Mouse (Mus musculus): Measurements from ENCODE around the gene Acsf3.

Gene Acsf3

DNA sequence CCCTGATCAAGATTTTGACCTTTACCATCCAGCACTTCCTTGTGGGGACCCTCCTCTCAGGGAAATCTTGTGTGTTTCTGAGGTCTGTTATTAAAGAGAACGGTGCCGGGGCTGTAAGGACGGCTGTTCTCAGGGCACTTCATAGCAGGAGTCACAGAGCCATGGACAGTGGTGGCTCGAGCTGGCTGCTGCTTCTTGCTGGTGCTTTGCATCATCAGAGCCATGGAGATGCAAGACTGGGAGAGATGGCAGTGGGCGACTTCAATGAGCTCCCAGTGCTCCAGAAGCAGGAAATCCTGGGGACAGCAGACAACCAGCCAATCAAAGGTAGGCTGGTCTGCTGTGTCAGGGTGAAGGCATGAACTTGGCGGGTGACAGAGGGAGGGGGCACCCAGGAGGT lies 14.2 kb upstream of the Acsf3 start:
- CTCF ChIA-PET, result interaction anchor here (0.5 to 0.8 kb wide), 4 partner anchors 56 to 297 kb away, joined by 3 to 14 read pairs (median 4); no protein-coding TSS in a partner anchor

DNA sequence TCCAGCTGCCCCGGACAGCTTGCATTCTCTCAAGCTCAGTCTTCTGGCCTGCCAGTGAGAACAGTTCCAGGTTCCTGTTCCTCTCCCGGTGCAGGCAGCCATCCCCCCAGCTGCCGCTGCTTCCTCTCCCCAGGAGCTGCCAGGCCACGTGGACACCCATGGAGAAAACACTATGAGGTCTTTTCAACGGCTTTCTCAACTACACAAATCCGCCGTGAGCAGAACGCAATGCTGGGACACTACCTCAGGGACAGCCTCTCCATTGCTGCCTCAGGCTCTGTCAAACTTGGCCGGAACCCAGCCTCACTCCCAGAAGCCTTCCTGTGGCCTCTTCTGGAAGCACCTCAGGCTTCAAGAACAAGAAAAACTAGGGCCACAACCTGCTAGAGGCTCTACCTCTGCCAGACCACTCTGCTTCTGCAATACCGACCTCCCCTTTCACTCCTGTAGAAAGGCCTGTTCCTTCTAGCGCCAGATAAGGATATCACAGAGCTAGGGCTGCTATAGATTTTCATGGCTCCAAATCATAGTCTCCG lies 12.5 kb upstream of the Acsf3 start:
- CTCF ChIA-PET, result no interaction called here

DNA sequence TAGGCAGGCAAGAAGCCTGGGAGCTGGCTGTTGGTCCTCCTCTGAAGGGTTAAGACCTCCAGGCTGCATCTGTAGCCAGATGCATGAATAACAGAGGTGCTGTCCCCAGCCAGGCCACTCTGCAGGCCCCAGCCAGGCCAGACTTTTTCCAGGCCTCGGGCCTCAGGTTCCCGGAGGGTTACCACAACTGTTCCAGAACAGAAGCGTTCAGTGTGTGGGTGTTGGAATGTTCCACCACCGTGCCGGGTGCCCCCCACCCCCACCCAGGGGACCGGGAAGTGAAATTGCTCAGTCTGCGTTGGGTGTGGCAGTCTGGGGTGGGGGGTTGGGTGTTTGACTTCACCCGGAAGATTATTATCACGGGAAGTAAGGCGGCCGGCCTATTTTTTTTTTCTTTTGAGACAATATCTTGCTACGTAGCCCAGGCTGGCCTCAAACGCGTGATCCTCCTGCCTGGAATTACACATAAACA lies 12.0 kb upstream of the Acsf3 start:
- CTCF ChIA-PET, result no interaction called here

DNA sequence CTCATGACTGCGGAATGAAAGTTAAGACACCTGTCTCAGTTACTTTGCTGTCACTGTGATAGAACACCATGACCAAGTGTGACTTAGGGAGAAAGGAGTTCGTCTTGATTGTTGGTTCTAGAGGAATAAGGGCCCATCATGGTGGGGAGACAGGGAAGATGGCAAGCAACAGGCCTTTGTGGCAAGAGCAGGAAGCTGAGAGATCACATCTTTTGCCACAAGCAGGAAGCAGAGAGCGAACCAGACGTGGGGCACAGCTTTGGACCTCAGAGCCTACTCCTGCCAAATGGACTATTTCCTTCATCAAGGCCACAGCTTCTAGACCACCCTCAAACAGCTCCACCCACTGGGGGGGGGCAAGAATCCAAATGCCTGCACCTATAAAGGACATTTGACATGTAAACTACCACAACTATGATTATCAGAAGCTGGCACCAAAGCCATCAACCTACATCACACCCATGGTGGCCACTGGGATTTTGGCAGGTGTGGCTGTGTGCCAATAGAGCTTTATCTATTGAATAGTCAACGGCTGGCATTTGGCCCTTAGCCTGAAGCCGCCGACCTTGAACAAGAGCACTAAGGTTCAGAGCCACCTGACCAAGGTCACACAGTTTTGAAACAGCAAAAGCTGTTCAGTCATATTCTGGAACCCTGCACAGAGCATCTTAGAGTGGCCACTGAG lies 10.4 kb upstream of the Acsf3 start:
- CTCF ChIA-PET, result no interaction called here

DNA sequence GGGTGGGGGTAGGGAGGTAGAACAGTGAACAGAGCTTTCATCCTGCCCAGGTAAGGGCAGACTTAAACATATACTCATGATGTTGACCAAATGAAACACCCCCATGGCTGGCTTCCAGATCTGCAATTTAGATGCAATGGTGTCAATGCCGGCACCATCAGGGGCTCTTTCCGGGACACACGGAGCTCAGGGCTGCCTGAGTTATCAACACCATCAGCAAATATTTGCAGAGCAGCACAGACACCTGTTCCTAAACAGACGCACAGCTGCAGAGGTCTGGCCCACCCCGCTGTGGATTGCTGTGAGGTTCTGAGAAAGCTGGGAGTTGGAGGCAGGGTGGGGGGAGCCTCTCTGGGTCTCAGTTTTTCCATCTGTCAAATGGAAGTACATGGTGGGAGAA lies 9.1 kb upstream of the Acsf3 start:
- CTCF ChIA-PET, result interaction anchor here (0.6 kb wide), 1 partner anchor 301 kb away, joined by 4 read pairs; no protein-coding TSS in a partner anchor

DNA sequence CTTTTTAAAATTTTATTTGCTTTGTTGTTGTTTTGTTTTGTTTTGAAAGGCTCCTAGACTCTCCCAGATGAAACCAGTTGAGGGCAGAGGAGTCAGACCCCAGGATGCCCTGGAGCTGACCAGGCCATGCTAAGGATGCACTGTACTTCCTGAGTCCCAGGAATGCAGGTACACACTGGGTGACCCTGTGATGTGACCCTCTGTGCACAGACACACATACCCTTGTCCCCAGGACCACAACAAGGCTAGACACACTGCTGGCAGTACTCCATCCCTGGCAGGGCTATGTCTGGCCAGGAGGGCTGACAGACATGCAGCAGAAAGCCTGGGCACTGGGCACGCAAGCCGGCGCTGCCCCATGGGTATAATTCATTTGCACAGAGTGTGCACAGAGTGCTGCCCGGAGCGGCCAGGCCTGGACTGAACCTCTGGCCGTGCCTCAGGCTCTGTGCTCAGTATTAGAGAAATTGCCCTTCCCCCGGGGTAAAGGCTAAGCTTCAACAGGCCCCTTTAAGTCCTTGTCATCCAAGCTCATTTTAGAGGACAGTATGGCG lies 8.6 kb upstream of the Acsf3 start:
- CTCF ChIA-PET, result no interaction called here

DNA sequence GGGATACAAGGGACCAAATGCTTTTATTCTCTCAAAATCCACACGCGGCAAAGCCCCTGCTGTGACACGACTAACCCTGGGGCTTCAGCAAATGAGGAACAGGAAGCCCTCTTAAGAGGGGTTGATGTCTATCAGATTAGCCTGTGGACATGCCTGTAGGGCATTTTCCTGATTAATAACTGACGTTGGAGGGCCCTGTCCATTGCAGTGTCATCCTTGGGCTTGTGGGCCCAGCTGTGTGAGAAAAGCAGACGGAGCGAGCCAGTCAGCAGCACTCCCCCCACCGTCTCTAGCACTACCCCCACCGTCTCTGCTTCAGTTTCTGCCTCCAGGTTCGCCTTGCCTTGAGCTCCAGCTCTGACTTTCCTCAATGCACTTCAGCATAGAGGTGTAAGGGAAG lies 8.1 kb upstream of the Acsf3 start:
- CTCF ChIA-PET, result interaction anchor here (0.6 kb wide), 1 partner anchor 10 kb away, joined by 3 read pairs; no protein-coding TSS in a partner anchor

DNA sequence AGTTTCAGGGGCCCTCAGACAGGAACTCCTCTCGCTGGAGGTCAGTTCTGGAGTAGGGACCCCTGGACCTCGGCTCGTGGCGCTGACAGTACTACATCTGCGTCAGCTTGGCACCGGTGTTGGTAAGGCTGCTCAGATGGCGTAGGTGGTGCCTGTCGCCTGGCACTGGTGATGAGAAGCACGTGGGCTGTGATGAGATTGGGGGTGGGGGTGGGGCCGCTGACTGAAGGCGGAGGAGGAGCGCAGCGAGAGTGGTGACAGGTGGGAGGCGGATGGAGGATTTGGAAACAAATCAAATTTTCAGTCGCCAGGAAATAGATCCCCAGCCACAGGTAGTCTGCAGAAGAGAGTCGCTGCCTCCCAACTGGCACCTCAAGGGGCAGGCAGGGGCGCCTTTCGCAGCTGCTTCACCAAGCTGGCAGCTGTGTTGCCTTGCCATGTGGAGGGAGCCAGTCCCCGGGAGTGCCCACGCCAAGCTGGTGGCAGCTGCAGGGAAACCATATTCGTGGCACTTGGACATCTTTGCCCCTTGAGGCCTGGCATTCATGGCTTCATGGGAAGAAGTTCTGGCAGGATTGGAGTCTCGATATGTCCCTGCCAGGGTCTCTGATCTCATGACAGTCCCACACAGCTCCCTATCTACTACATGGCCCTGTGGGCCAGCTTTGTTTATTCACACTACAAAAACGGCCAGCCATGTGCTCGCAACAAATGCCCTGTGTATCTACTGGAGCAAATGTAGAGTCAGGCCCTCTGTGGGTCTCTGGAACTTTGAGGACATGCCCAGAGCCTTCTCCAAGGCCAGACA lies 5.8 kb upstream of the Acsf3 start:
- CTCF ChIA-PET, result no interaction called here

DNA sequence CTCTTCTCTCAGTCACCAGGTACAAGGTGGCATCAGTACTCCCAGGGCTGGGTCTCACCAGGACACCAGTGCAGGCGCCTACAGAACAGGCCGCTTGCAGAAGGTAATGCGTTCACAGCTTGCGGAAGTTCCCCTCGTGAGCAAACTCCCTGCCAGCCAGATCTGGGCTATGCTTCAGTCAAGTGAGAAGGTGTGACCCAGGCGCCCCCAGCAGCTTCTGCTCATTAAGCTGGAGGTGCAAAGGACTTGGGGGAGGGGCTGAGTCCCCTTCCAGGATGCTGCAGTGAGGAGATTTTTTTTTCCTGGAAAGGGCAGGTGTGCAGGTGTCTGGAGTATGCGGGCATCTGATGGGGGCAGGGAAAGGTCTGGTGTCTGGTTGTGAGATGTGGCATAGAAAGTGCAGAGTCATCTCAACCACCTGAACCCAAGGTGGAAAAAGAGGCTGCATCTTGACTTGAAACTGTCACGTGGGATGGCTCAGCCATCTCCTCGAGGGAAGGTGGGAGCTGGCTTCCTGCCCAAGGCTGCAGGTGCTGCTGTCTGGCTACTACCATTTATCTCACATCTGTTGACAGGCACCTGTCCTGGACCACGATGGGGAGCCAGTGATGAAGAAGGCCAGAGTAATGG lies 2.7 kb upstream of the Acsf3 start:
- CTCF ChIA-PET, result no interaction called here

DNA sequence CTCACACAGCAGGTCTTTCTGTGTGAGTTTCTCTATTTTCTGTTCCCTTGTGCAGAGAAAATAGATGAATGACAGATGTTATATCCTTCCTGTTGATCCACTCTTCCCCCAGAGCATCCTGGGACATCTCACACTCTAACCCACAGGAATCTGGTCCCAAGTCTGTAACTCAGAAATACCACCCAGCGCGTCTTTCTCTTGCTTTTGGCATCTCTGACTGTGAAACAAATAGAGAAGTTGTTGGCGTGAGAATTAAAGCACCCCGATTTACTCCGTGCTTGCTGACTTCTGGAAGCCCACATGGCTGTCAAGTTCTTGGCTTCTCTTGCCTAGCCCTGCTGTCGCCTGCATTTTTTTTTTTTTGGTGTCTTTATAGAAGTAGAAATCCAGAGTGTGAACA lies 2.4 kb downstream of the Acsf3 start:
- CTCF ChIA-PET, result no interaction called here

DNA sequence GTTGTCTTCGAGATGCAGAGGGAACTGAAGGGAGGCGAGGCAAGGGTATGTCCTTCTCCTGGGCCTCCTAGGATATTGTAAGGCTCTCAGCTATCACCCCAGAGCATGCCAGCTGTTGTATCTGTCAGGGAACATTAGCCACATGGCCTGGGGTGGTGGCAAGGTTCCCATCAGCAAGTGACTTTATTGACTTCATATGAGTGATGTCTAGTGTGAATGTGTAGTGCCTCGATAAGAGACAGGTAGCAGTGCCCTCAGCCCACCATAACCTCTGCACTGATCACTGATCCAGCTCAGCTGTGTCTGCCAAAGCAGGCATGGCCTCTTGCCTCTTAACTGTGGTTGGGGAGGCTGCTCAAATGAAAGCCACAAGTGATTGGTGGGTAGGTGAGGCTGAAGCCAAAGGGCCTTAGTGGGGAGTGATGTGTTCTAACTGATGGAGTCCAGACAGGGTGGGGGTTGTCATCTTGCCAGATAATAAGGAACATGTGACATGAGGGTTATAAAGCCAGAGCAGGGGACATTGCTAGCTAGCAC lies 3.5 kb downstream of the Acsf3 start:
- CTCF ChIA-PET, result no interaction called here

DNA sequence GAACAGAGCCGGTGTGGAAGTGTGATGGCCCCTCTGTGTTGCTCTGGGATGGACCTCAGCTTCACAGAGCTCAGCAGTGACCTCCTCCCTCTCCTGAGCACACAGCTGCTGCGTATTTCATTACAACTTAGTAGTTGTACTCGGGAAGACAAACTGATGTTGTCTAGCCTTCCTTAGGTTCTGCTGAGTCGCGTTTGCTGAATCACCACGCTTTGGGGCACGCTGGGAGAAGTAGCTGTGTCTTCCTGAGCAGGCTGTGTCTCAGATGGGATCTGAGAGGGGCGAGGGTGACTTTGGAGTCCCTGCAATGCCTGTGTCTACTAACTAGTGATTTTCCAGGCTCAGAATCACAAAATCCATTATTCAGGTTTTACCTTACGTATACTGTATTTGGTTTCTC lies 4.0 kb downstream of the Acsf3 start:
- CTCF ChIA-PET, result no interaction called here

DNA sequence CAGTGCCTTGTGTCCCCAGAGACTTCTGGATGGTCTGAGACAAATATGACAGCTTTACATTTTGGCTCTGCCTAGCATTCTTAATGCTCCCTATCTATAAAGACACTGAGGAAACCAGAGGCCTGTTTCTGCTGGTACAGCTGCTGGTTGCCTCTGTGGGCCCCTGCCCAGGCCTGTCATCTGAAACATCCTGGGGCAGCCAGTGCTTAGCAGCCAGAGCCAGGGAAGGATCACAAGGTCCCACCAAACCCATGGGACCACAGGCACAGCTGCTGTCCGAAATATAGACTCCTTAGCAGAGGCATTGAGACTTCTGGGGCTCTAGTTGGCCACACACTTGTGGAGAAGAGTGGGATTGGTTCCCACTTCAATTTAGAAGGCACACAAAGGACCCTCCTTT lies 9.5 kb downstream of the Acsf3 start:
- CTCF ChIA-PET, result no interaction called here

DNA sequence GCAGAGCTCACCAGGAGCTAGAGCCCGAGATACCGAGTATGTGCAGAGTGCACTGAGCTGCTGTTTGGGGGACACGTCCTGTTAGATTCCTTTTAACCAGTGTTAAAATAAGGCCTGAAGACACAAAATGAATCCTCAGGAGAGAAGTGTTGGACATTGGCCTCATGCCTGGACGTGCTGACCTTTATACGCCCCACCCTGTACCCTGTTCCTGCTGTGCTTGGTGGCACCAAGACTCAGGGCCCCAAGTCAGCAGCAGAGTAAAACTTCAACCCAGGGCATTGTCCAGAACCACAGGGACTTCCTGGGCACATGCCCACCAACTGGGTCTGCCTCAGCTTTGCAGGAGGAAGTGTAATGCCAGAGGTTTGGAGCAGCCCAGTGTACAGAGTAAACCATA lies 14.5 kb downstream of the Acsf3 start:
- CTCF ChIA-PET, result no interaction called here

DNA sequence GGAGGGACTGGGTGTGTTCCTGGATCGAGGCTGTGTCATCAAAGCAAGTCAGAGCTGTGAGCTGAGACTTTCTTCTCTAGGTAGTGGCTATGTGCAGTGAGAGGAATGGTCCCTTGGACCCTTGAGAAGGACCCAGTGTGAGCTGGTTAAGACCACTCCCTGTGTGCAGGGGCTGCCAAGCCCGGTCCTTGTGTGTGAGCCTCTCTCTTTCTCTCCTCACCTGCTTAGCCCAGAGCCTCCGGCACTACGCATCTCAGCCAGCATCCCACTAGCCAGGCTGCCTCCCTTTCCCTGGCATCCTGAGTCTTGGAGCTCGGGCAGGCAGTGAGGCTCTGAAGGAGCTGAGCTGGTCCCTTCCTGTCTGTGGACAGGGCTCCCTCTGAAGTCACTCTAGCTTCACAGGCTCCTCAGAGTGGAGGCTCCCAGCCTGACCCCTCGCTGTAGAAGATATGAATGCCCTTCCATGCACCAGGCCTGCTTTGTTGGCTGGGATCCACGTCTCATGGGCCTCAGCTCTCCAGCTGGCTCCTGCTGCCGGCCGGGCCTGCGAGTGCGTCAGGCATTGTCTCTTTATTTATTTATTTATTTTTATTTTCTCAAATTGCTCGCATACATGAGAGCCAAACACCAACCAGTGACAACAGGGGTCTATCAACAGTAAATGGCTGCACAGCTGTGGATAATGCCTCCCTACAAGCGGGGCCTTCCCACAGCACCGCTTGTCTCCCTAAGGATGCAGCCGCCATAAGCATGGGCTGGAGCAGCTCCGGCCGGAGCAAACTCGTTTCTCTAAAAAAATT lies 18.3 kb downstream of the Acsf3 start:
- CTCF ChIA-PET, result no interaction called here

DNA sequence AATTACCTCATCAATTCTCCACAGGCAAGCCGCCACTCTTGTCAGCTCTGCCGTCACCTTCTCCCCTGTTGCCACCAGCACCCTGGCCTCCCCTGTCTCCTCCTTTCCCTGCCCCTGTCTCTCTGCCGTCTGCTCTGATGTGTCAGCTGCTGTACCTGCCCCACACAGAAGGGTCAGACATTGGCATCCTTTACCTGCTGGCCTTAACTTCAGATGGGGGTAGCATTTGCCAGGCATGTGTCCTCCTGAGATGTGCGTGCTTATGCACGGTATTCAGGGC lies 18.8 kb downstream of the Acsf3 start:
- CTCF ChIA-PET, result no interaction called here

DNA sequence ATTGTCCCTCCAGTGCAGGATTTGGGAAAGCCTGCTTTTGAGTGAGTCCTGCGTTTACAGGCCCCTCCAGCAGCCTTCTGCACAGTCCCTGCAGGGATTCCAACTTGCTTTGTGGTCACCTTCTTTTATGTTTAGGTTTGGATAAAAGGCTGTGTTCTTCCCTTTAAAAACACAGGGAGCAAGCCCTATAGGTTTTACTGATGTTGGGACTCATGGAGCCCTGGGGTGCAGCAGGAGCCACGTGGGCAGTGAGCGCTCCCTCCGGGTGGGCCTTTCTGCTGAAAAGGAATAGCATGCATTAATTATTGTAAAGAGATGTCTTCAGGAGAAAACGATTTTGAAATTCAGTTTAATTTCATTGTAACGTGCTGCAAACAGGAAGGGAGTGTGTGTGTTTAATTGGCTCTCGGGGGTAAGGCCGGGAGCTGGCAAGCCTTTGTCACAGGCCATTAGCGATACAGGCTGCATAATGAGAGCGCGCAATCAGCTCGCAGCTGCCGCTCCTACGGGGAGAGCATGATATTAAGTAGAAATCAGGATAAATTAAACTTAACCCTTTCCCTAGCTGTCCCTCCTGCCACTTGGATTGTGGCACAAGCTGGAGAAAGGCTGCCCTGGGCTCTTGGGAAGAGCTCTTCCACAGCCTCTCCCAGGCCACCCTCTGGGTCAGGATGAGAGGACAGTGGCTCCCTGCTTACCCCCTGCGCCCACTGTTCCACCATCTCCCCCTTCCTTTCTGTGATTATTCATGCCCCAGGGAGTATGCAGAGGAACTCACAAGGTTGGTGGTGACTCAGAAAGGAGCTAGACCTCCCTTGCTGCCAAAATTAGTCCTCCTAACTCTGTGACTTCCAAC lies 28.8 kb downstream of the Acsf3 start:
- CTCF ChIA-PET, result no interaction called here

DNA sequence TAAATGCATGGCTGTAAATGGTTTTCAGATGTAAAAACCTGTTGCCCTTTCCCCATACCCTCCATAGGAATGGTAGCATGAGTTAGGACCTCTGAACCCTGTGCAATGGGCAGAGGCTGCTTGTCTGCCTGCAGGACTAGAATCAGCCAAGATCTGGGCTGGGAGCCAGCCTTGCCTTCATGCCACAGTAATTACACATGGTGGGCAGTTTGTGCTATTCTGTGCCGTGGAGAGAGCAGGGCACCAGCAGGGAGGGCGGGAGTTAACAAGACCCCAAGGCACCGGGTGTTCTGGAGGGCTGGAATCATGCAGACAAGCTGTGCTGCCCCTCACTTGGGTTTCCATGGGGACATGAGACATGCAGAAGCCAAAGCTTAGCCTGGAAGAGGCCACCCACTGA lies 30.1 kb downstream of the Acsf3 start:
- CTCF ChIA-PET, result no interaction called here

DNA sequence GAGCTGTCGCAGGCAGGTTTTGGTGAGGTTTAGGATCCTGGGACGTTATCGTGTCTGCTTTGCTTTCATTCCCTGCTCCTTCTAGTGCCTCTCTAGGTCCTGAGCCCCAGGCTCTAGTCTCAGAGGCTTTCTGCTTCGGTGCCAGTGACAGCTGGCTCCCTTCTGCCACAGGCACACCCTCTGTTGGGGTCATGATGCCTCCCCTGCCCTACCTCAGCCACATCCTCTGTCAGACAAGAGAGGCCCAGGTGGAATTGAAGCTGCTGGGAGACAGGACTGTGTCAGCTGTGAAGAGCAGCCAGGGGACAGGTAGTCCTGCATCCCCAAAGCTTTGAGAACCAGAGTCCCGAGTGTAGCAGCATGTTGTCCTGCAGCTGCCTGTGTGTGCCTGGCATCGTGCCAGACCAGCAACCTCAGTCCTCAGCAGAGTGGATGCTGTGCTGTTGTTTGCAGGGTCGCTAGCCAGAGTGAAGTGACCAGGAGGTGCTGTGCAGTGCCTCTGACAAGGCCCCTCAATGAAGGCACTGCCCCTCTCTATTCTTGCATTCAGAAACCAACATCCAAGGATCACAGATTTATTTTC lies 31.8 kb downstream of the Acsf3 start:
- CTCF ChIA-PET, result interaction anchor here (0.9 kb wide), 1 partner anchor 134 kb away, joined by 3 read pairs; no protein-coding TSS in a partner anchor

DNA sequence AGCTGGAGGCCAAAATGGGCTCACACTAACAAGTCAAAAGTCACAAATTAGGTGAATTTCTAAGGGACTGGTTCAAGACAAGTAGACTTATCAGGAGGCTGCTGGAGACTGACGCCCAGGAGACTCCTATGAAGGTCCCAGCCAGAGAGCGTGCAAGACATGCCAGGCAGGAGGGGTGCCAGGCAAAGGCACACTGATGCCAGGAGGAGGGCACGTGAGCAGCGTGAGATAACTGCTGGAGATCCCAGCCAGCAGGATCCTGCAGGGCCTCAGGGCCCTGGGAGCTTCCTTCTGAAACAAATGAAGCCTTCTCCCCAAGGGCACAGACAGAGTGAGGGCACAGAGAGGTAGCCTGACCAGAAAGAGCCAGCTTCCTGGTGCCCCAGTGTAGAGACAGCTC lies 32.6 kb downstream of the Acsf3 start:
- CTCF ChIA-PET, result no interaction called here

All from spleen, embryonic (tissue).